Mouse (Mus musculus): ENCODE data around the gene Laptm4a. TPM values are rescaled to one million over a fixed set of nuclear protein-coding genes. Genes with fewer than 3 reads are reported as not detected.

Gene Laptm4a
- polyA plus RNA-seq, 1 experiment = 253 TPM

GRCm38 (mm10) chr12:8912860-8913685 is 8.4 kb upstream of the Laptm4a start:
- TF ChIP-seq CTCF (IDR thresholded peaks at IDR 0.05; ENCODE audit: borderline replicate concordance, extremely low read depth, insufficient read depth, insufficient read length) = no peak
- no peak for TF ChIP-seq POLR2A (IDR thresholded peaks at IDR 0.05; ENCODE audit: borderline replicate concordance, extremely low read depth, insufficient read depth, insufficient read length, poor library complexity, severe bottlenecking)
- DNase-seq (ENCODE audit: low read depth) = peak; percentile 70

- no peak for DNase-seq (ENCODE audit: low read depth)
- TF ChIP-seq CTCF (IDR thresholded peaks at IDR 0.05; ENCODE audit: borderline replicate concordance, extremely low read depth, insufficient read depth, insufficient read length) (no peak), POLR2A (IDR thresholded peaks at IDR 0.05; ENCODE audit: borderline replicate concordance, extremely low read depth, insufficient read depth, insufficient read length, poor library complexity, severe bottlenecking) (no peak)
Observed at GRCm38 (mm10) chr12:8913701-8914340, 7.6 kb upstream of the Laptm4a start.

GRCm38 (mm10) chr12:8916378-8916777 is 5.1 kb upstream of the Laptm4a start:
- TF ChIP-seq CTCF (IDR thresholded peaks at IDR 0.05; ENCODE audit: borderline replicate concordance, extremely low read depth, insufficient read depth, insufficient read length) = no peak
- DNase-seq (ENCODE audit: low read depth) = peak; percentile 60

GRCm38 (mm10) chr12:8919231-8919630 is 2.2 kb upstream of the Laptm4a start:
- TF ChIP-seq POLR2A (IDR thresholded peaks at IDR 0.05; ENCODE audit: borderline replicate concordance, extremely low read depth, insufficient read depth, insufficient read length, poor library complexity, severe bottlenecking) (no peak), CTCF (IDR thresholded peaks at IDR 0.05; ENCODE audit: borderline replicate concordance, extremely low read depth, insufficient read depth, insufficient read length) (no peak)
- DNase-seq (ENCODE audit: low read depth) = no peak

- DNase-seq (ENCODE audit: low read depth) = no peak
- TF ChIP-seq CTCF (IDR thresholded peaks at IDR 0.05; ENCODE audit: borderline replicate concordance, extremely low read depth, insufficient read depth, insufficient read length) (no peak), POLR2A (IDR thresholded peaks at IDR 0.05; ENCODE audit: borderline replicate concordance, extremely low read depth, insufficient read depth, insufficient read length, poor library complexity, severe bottlenecking) (no peak)
Observed at GRCm38 (mm10) chr12:8920996-8921393, 469 bp upstream of the Laptm4a start.

- TF ChIP-seq CTCF (IDR thresholded peaks at IDR 0.05; ENCODE audit: borderline replicate concordance, extremely low read depth, insufficient read depth, insufficient read length) (no peak), POLR2A (IDR thresholded peaks at IDR 0.05; ENCODE audit: borderline replicate concordance, extremely low read depth, insufficient read depth, insufficient read length, poor library complexity, severe bottlenecking) (no peak)
- DNase-seq (ENCODE audit: low read depth) = peak; percentile 66
Observed at GRCm38 (mm10) chr12:8922369-8923124, 1.1 kb downstream of the Laptm4a start.

- DNase-seq (ENCODE audit: low read depth) = peak; percentile 74
- TF ChIP-seq CTCF (IDR thresholded peaks at IDR 0.05; ENCODE audit: borderline replicate concordance, extremely low read depth, insufficient read depth, insufficient read length) = no peak
- no peak for TF ChIP-seq POLR2A (IDR thresholded peaks at IDR 0.05; ENCODE audit: borderline replicate concordance, extremely low read depth, insufficient read depth, insufficient read length, poor library complexity, severe bottlenecking)
Observed at GRCm38 (mm10) chr12:8923125-8923410, 1.6 kb downstream of the Laptm4a start.

GRCm38 (mm10) chr12:8923603-8924002 is 2.1 kb downstream of the Laptm4a start:
- no peak for TF ChIP-seq CTCF (IDR thresholded peaks at IDR 0.05; ENCODE audit: borderline replicate concordance, extremely low read depth, insufficient read depth, insufficient read length)
- no peak for TF ChIP-seq POLR2A (IDR thresholded peaks at IDR 0.05; ENCODE audit: borderline replicate concordance, extremely low read depth, insufficient read depth, insufficient read length, poor library complexity, severe bottlenecking)
- no peak for DNase-seq (ENCODE audit: low read depth)

- DNase-seq (ENCODE audit: low read depth) = no peak
- TF ChIP-seq CTCF (IDR thresholded peaks at IDR 0.05; ENCODE audit: borderline replicate concordance, extremely low read depth, insufficient read depth, insufficient read length) (no peak), POLR2A (IDR thresholded peaks at IDR 0.05; ENCODE audit: borderline replicate concordance, extremely low read depth, insufficient read depth, insufficient read length, poor library complexity, severe bottlenecking) (no peak)
Observed at GRCm38 (mm10) chr12:8927652-8928051, 6.2 kb downstream of the Laptm4a start.

- TF ChIP-seq POLR2A (IDR thresholded peaks at IDR 0.05; ENCODE audit: borderline replicate concordance, extremely low read depth, insufficient read depth, insufficient read length, poor library complexity, severe bottlenecking) = no peak
- TF ChIP-seq CTCF (IDR thresholded peaks at IDR 0.05; ENCODE audit: borderline replicate concordance, extremely low read depth, insufficient read depth, insufficient read length) = no peak
- DNase-seq (ENCODE audit: low read depth) = no peak
Observed at GRCm38 (mm10) chr12:8928766-8929165, 7.3 kb downstream of the Laptm4a start.

- no peak for DNase-seq (ENCODE audit: low read depth)
- no peak for TF ChIP-seq CTCF (IDR thresholded peaks at IDR 0.05; ENCODE audit: borderline replicate concordance, extremely low read depth, insufficient read depth, insufficient read length)
- no peak for TF ChIP-seq POLR2A (IDR thresholded peaks at IDR 0.05; ENCODE audit: borderline replicate concordance, extremely low read depth, insufficient read depth, insufficient read length, poor library complexity, severe bottlenecking)
Observed at GRCm38 (mm10) chr12:8931083-8931482, 9.6 kb downstream of the Laptm4a start.

Data from brain, embryonic 14.5 days (tissue).